Mouse (Mus musculus) bone marrow, adult 2 months (tissue): ENCODE data around the gene Dupd1. TPM values are rescaled to one million over a fixed set of nuclear protein-coding genes. Genes with fewer than 3 reads are reported as not detected.

Experiments used
- H3K27ac ChIP-seq: fragments of 200-500 bp; 2 replicates; pipeline ENCODE4 v1.5.1; 2012; ENCODE audit warnings: low read depth, mild to moderate bottlenecking, control low read depth, inconsistent platforms, low read length; ENCODE audit not compliant: control insufficient read depth, poor library complexity, insufficient read depth
- H3K4me1 ChIP-seq: fragments of 200-500 bp; 2 replicates; pipeline ENCODE4 v1.6.1; 2011; ENCODE audit warnings: low read length; ENCODE audit not compliant: control insufficient read depth, insufficient read depth
- H3K4me3 ChIP-seq: fragments of 200-500 bp; replicated peaks from 2 replicates; pipeline ENCODE3; 2011; ENCODE audit warnings: mild to moderate bottlenecking, low read depth, low read length, control low read depth; ENCODE audit not compliant: control insufficient read depth
- CTCF ChIP-seq: fragments of 200-500 bp; IDR thresholded peaks from 2 replicates; pipeline ENCODE4 v1.5.1; 2011; ENCODE audit warnings: low read length, control low read depth; ENCODE audit not compliant: control insufficient read depth, insufficient read depth
- POLR2A ChIP-seq: fragments of 200-500 bp; IDR thresholded peaks from 2 replicates; pipeline ENCODE4 v1.6.1; 2011; ENCODE audit warnings: low read depth, mild to moderate bottlenecking, control low read depth, low read length, borderline replicate concordance; ENCODE audit not compliant: control insufficient read depth
- WGBS: fragments of 180-500 bp; shearing (Covaris S2); methylation state at CpG from one replicate; pipeline ENCODE4 v1.1.7; 2018; 5-methylcytosine and 5-hydroxymethylcytosine counted together
- polyA plus RNA-seq: library from polyadenylated mRNA; stranded (reverse); fragments of >200 nt; gene quantifications from 2 replicates; pipeline ENCODE4 v1.2.4, GENCODE M21; 2011; ENCODE audit warnings: low replicate concordance; ENCODE audit not compliant: missing spikeins, insufficient read depth, insufficient read length

Dupd1 gene
- polyA plus RNA-seq, 1 experiment, result not detected

DNA sequence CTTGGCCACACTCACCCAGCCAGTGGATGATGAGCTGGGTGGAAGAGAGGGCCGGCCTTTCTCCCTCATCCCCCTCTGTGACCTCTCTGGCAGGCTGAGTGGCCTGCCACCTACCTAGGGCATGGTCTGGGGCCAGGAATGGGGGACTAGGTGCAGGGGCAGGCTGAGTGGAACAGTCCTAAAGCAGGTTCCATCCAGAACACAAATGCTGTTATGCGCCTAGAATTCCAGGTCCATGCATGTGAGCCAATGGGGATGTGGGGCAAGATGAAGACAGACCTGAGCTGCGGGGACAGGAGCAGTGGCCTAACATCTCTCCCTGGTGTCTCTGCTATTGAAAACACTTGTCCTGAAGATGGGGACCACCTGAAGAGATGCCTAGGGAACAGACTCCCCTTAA lies 26.9 kb upstream of the Dupd1 start:
- H3K27ac ChIP-seq, result no peak overlapping the region
- WGBS, result 87% methylated on average over 3 of the region's 3 CpGs
- peaks cover 3% of the 10 kb centered on the region; the same call in 1 of the 2 replicates for H3K4me1 ChIP-seq

DNA sequence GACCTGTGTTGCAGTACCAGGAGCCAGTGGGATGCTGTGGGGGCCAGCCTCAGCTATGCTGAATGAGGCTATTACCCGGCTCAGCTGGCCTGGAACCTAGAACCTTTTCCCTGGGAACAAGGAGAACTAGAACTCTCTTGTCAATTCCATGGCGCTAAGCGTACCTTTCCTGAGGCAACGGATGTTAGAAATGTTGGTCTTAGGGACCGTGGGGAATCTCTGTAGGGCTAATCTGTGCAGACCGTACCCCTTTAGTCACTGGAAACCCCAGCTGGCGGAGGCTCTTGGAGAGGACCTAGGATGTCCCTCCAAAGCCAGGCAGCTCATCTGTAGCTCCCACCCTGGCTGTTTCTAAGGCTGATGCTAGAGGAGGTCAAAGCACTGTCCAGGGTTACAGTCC lies 26.0 kb upstream of the Dupd1 start:
- Histone ChIP-seq H3K27ac (no peak overlapping the region), H3K4me3 (no peak overlapping the region), H3K4me1 (peaks cover 3% of the 10 kb centered on the region; the same call in 1 of the 2 replicates)
- WGBS, result 86% methylated on average over 7 of the region's 7 CpGs
- TF ChIP-seq POLR2A (no peak), CTCF (no peak)

More for the DNA sequence above, 26.9 kb upstream of the Dupd1 start:
- no peak for TF ChIP-seq POLR2A
- TF ChIP-seq CTCF, result no peak
- no peak overlapping the region for H3K4me3 ChIP-seq

DNA sequence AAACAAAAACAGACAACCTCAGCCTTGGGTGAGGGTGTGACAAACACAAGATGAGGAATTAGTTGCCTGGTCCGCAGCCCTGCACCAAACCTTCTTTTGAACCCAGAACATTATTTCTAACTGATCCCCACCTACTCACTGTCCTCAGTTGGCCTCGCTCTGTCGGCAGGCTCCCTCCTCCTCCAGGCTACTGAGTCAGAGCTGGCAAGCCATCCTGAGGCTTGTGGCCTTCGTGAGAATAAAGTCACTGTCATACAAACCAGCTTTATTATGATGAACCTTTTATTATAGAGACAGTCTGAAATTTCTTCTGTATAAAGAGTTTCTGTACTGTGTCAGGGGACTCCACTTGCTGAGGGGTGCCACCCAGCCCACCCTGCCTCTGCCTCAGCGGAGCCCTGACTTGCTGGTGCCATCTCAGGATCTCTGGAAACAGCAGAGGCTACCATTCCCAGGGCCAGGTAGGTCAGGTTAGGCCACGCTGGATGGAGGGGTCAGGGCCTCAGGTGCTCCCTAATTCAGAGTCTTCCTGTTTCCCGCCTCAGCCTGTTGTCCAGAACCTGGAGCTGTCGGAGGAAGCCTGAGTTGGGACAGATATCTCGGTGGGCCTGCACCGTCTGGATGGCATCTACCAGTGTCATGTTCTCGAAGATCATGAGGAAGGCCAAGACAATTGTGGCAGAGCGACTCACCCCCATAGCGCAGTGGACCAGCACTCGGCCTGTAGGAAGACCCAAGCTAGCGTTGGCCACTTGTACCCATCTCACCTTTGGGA lies 18.9 kb upstream of the Dupd1 start:
- no peaks in the 10 kb centered on the region for H3K4me1 ChIP-seq
- 87% methylated on average over 15 of the region's 15 CpGs for WGBS
- TF ChIP-seq POLR2A, result no peak
- no peak for TF ChIP-seq CTCF
- no peak overlapping the region for H3K4me3 ChIP-seq
- no peak overlapping the region for H3K27ac ChIP-seq

DNA sequence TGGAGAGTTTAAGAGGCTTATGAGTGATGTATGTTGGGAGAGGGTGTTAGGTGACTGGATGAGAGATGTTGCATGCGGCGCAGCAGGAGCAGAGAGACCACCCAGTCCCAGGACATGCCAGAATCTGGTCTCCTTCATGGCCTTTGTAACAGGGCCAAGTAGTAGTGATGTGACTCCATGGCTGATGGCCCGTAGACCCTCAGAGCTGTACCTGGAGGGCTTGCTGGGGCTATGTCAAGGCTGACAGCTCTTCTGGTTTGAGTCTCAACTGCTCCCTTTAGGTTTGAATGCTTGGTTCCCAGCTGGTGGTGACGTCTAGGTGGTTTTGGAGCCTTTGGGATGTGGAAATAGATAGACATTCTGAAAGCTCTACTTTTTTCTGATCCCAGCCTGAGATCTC lies 15.6 kb upstream of the Dupd1 start:
- H3K27ac ChIP-seq, result no peak overlapping the region
- WGBS, result 77% methylated on average over 4 of the region's 4 CpGs
- no peaks in the 10 kb centered on the region for H3K4me1 ChIP-seq
- TF ChIP-seq CTCF (no peak), POLR2A (no peak)
- H3K4me3 ChIP-seq, result no peak overlapping the region

DNA sequence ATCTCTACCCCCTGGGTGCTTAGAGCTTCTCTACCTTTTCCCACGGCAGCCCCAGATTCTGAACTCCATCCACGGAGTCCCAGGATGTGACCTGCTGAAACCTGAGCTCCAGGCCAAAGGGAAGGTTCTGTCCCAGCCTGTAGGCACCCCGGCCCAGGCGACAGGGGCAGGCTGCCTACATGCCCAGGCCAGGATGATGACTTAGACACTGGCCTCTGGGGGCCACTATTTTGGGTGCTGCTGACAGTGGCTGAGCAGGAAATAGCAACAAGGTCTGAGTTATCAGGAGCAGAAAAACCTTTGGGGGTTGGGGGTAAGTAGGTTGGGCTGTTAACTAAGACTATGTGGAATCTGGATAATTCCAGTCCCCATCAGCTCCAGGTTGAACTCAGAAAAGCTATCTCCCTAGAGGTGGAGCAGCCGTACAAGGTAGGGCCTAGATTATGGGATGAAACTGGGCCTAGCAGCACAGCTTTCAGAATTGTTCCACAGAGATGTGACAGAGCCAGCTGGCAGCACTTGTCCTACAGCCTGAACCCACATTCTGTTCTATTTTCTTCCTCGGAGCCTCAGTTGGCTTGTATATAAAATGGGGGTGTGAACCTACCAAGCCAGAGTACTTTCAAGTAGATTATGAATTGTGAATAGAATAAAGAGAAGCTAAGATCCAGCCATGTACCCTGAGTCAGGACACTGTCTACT lies 14.8 kb upstream of the Dupd1 start:
- Histone ChIP-seq H3K27ac (no peak overlapping the region), H3K4me3 (no peak overlapping the region), H3K4me1 (no peaks in the 10 kb centered on the region)
- no peak for TF ChIP-seq CTCF
- no peak for TF ChIP-seq POLR2A
- WGBS, result 77% methylated on average over 6 of the region's 6 CpGs

DNA sequence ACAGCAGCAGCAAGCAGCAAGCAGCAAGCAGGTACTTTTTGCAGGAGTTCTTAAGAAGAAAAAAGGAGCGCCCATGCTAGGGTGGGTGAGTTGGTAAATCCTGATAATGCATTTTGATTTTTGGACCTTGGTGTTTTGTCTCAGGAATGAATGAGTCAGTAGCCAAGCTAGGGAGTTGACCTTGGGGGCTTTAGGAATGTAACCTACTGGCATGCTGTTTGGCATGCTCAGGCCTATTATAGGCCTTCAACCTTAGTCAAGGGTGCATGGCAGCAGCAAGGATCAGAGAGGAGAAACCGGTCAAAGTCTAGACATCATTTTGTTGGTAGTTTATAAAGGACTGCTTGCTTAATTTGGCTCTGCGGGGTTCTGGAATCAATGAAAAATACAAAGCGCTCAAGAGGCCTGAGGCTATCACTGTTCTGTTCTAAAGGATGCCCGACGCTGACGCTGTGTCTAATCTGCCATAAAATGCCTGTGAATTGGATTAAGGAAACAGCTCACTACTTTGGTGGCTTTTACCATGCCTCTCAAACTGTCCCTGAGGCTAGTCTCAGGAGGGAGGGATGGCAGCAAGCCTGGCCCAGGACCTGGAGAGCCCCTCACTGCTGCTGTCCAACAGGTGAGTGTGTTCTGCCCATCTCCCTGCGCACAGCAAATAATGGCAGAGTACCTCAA lies 7.8 kb upstream of the Dupd1 start:
- Histone ChIP-seq H3K4me1 (no peaks in the 10 kb centered on the region), H3K27ac (no peak overlapping the region), H3K4me3 (no peak overlapping the region)
- TF ChIP-seq CTCF, result no peak
- no peak for TF ChIP-seq POLR2A
- 89% methylated on average over 8 of the region's 8 CpGs for WGBS

DNA sequence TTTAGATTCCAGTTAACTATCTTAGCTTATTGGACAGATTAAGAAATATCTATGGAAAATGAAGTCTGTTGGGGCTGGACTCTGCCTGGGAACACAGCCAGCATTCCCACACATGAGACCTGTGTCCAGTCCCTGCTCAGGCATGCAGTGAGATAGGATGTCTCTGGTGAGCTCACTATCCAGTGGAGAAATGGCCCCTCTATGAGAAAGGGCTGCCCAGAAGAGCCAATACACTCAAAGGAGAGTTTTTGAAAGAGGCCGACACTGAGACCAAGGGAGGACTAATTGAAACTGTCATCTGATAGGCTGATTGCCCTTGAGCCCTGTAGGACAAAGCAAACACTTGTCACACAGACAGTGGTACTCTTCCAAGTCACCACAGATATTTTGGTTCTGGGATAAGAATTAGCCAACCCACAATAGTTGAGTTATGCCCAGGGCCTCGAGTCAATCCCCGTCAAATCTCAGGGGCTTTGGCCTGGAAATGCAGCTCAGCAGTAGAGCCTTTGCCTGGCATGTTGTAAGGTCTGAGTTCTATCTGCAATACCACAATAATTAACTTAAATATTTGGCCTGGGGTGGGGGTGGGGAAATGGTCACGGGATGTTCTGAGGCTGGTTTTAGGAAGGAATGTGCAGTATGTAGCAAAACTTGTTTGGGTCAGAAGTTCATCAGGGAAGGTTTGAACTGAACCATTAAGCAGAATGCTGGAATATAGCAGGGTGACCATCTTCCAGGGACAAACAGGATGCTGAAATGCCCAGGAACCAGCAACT lies 6.2 kb upstream of the Dupd1 start:
- 85% methylated on average over 4 of the region's 4 CpGs for WGBS
- no peaks in the 10 kb centered on the region for H3K4me1 ChIP-seq
- H3K4me3 ChIP-seq, result no peak overlapping the region
- no peak for TF ChIP-seq CTCF
- TF ChIP-seq POLR2A, result no peak
- H3K27ac ChIP-seq, result no peak overlapping the region
